Comparison of ENCODE assay signal across 8 mouse cellular contexts in the genomic region with DNA sequence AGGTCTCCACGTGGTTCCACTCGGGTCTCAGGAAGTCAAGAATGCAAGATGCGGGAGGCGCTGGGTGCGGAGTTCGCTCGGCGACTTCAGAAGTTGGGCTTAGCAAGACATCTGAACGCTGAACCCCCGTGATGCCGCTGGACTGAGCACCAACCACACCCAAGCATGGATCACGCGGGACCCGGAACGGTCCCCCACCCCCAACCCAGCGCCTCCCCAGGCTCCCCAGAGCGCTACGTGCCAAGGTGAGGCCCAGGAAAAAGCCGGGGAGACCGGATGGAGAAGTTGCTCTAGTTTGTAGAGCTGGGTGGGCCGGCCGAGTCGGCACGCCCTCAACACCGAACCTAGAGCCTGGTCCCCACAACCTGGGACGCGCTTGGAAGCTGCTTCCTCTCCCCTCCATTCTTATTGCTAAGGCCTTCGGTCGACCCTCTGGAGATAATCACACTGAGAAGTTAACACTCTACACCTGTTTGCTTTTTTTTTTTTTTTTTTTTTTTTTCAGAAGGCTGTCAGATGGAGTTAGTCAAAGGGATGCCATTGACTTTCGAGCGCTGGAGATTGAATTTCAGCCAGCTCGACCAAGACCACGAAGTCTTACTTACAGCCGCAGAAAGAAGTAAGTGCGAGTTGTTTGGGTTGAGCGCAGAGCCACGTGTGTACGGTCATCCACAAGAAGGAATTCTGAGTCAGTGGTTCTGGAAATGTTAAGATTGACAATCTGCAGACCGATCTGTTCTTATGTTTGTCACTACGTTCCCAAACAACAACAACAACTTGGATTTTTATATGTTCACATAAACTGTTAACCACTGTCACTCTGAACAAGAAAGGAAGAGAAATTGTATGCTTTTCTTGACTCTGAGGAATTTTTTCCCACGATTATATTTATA. TPM values are rescaled to one million over a fixed set of nuclear protein-coding genes. Genes with fewer than 3 reads are reported as not detected.
DNase-seq lines count a peak whose midpoint lies in the region; TF ChIP-seq lines count a peak whose summit lies in the region.

A gene (minus strand): TSS at position 627 of the 893 bp plus-strand sequence.

- peak within 1 kb of the TSS; percentile 70 to 98 for H3K4me3 ChIP-seq in MEL (ENCODE audit: control insufficient read depth in 1 of 2, insufficient read depth in 1 of 2, low read depth in 2 of 2, low read length in 2 of 2)
- peak within 1 kb of the TSS; percentile 37 for H3K4me3 ChIP-seq in embryonic fibroblast, embryonic 13.5 days (ENCODE audit: insufficient read depth, low read length)
- peak within 1 kb of the TSS; percentile 99 for H3K4me3 ChIP-seq in megakaryocyte, embryonic 14.5 days (replicated peaks)

- no peak for TF ChIP-seq CTCF in MEL (IDR thresholded peaks at IDR 0.05 in 2 of 3, conservative IDR thresholded peaks at IDR 0.05 in 1 of 3; ENCODE audit: control insufficient read depth in 1 of 3, insufficient read depth in 1 of 3, low read depth in 2 of 3, low read length in 3 of 3, poor library complexity in 1 of 3, severe bottlenecking in 1 of 3)
- TF ChIP-seq CTCF in embryonic fibroblast, embryonic 13.5 days (IDR thresholded peaks at IDR 0.05; ENCODE audit: borderline replicate concordance, insufficient read depth, low read length): no peak

- peaks cover 13 to 23% of the 10 kb centered on the region in 2 experiments for H3K4me1 ChIP-seq in MEL (ENCODE audit: control insufficient read depth in 1 of 2, insufficient read depth in 2 of 2, low read length in 2 of 2)
- no peaks in the 10 kb centered on the region; the same call in 1 of the 2 replicates for H3K4me1 ChIP-seq in embryonic fibroblast, embryonic 13.5 days (ENCODE audit: control insufficient read depth, insufficient read depth, low read length)
- peaks cover 57% of the 10 kb centered on the region for H3K4me1 ChIP-seq in megakaryocyte, embryonic 14.5 days

- intact Hi-C loops in heart, postnatal 10 days (cut with DNase I): loop anchor here (2.0 to 5.0 kb wide), 2 partner anchors 97 to 228 kb away; no protein-coding TSS in a partner anchor
- intact Hi-C loops in left cerebral cortex, postnatal 25 days (cut with DNase I): no loop called here

- peak within 1 kb of the TSS; percentile 89 for H3K9ac ChIP-seq in MEL (ENCODE audit: control insufficient read depth, low read depth, low read length, poor library complexity, severe bottlenecking)

- peaks cover 0 to 19% of the 10 kb centered on the region in 2 experiments; a peak in 2 of 4 replicates for H3K36me3 ChIP-seq in MEL (ENCODE audit: control insufficient read depth in 1 of 2, insufficient read depth in 2 of 2, low read length in 2 of 2)
- H3K36me3 ChIP-seq in megakaryocyte, embryonic 14.5 days (replicated peaks; ENCODE audit: low read length): peaks cover 14% of the 10 kb centered on the region

- H3K27ac ChIP-seq in MEL (ENCODE audit: control insufficient read depth, low read depth, low read length): peak within 1 kb of the TSS; percentile 80
- peak within 1 kb of the TSS; percentile 56 for H3K27ac ChIP-seq in embryonic fibroblast, embryonic 13.5 days (ENCODE audit: insufficient read depth, low read length)

- no peak; a peak in 1 of 4 replicates for TF ChIP-seq EP300 in MEL (IDR thresholded peaks at IDR 0.05; ENCODE audit: low read depth in 1 of 2, low read length in 2 of 2)

- no peaks in the 10 kb centered on the region for H3K27me3 ChIP-seq in MEL (ENCODE audit: control insufficient read depth in 1 of 2, insufficient read depth in 2 of 2, low read length in 2 of 2)
- H3K27me3 ChIP-seq in megakaryocyte, embryonic 14.5 days (replicated peaks): peaks cover 2% of the 10 kb centered on the region

- H3K9me3 ChIP-seq in MEL (replicated peaks; ENCODE audit: insufficient read depth, low read length): no peaks in the 10 kb centered on the region
- H3K9me3 ChIP-seq in megakaryocyte, embryonic 14.5 days: no peaks in the 10 kb centered on the region

- H3K79me2 ChIP-seq in MEL (ENCODE audit: control insufficient read depth, insufficient read depth, low read length, poor library complexity): peaks cover 35% of the 10 kb centered on the region

- peak in 1 of 2 experiments; percentile 26; a peak in 3 of 4 replicates for TF ChIP-seq POLR2A in MEL (IDR thresholded peaks at IDR 0.05; ENCODE audit: control insufficient read depth in 1 of 2, insufficient read depth in 1 of 2, low read depth in 1 of 2, low read length in 2 of 2, poor library complexity in 1 of 2)
- TF ChIP-seq POLR2A in embryonic fibroblast, embryonic 13.5 days (IDR thresholded peaks at IDR 0.05; ENCODE audit: low read depth, low read length): no peak

- no peak; the same call in 1 of the 2 replicates for TF ChIP-seq RAD21 in MEL (IDR thresholded peaks at IDR 0.05; ENCODE audit: low read depth, low read length)

- peak; percentile 80 for DNase-seq in CD4-positive helper T cell, adult 2 months (ENCODE audit: low read depth, low spot score)
- DNase-seq in MEL (ENCODE audit: low read depth, low spot score): peak; percentile 89
- peak; percentile 51 to 58 for DNase-seq in heart, postnatal 10 days
- no peak for DNase-seq in left cerebral cortex, postnatal 25 days (ENCODE audit: low spot score in 2 of 2)
- DNase-seq in thymus, postnatal 10 days (ENCODE audit: low spot score in 2 of 2): peak; percentile 56 to 62
- no peak for DNase-seq in cerebellum, postnatal 14 days

TF ChIP-seq in MEL, 35 proteins besides CTCF, POLR2A, EP300 and RAD21 (continues in another document):
- TF ChIP-seq CHD2 (IDR thresholded peaks at IDR 0.05; ENCODE audit: low read length) (no peak), USF1 (IDR thresholded peaks at IDR 0.05; ENCODE audit: low read depth, low read length) (peak; percentile 1; the same call in 1 of the 2 replicates), ETS1 (IDR thresholded peaks at IDR 0.05; ENCODE audit: low read depth, low read length) (peak; percentile 31; the same call in 1 of the 2 replicates), JUND (IDR thresholded peaks at IDR 0.05; ENCODE audit: low read depth, low read length) (no peak), UBTF (IDR thresholded peaks at IDR 0.05; ENCODE audit: borderline replicate concordance, insufficient read depth, low read depth, low read length) (no peak), E2F4 (IDR thresholded peaks at IDR 0.05; ENCODE audit: borderline replicate concordance, low read depth, low read length) (no peak), MAFK (IDR thresholded peaks at IDR 0.05; ENCODE audit: borderline replicate concordance, low read depth, low read length) (no peak), ZNF384 (IDR thresholded peaks at IDR 0.05; ENCODE audit: low read depth, low read length) (peak; percentile 90), USF2 (IDR thresholded peaks at IDR 0.05; ENCODE audit: borderline replicate concordance in 1 of 2, insufficient read depth in 1 of 2, low read depth in 1 of 2, low read length in 2 of 2) (no peak), MYB (IDR thresholded peaks at IDR 0.05; ENCODE audit: low read depth, low read length) (no peak), ZKSCAN1 (IDR thresholded peaks at IDR 0.05; ENCODE audit: low read depth, low read length) (no peak), RCOR1 (IDR thresholded peaks at IDR 0.05; ENCODE audit: low read depth, low read length) (no peak), ZC3H11A (IDR thresholded peaks at IDR 0.05; ENCODE audit: low read depth, low read length) (0 out of 2 replicates have a peak, but pooled peaks have one; percentile 9), TAL1 (IDR thresholded peaks at IDR 0.05; ENCODE audit: low read length) (no peak), NELFE (IDR thresholded peaks at IDR 0.05; ENCODE audit: low read depth, low read length) (no peak), TBP (IDR thresholded peaks at IDR 0.05; ENCODE audit: low read depth, low read length) (0 out of 2 replicates have a peak, but pooled peaks have one; percentile 27), NRF1 (IDR thresholded peaks at IDR 0.05; ENCODE audit: insufficient read depth, low read depth, low read length, poor library complexity, severe bottlenecking) (no peak), HCFC1 (IDR thresholded peaks at IDR 0.05; ENCODE audit: low read depth, low read length) (no peak), CHD1 (IDR thresholded peaks at IDR 0.05; ENCODE audit: low read depth, low read length) (no peak), MYC (IDR thresholded peaks at IDR 0.05; ENCODE audit: low read depth, low read length) (peak; percentile 8; the same call in 1 of the 2 replicates), KAT2A (conservative IDR thresholded peaks at IDR 0.05; ENCODE audit: low read depth, low read length) (no peak), SIN3A (IDR thresholded peaks at IDR 0.05; ENCODE audit: low read length) (no peak), MXI1 (IDR thresholded peaks at IDR 0.05; ENCODE audit: low read depth, low read length) (no peak; the same call in none of the 2 replicates), MEF2A (IDR thresholded peaks at IDR 0.05; ENCODE audit: extremely low read depth, insufficient replicate concordance, low read depth, low read length, poor library complexity, severe bottlenecking) (no peak), MAZ (IDR thresholded peaks at IDR 0.05; ENCODE audit: low read depth, low read length) (peak; percentile 41; the same call in 1 of the 2 replicates), GABPA (IDR thresholded peaks at IDR 0.05; ENCODE audit: low read depth, low read length) (no peak), ZMIZ1 (IDR thresholded peaks at IDR 0.05; ENCODE audit: low read depth, low read length) (peak; percentile 2; the same call in 1 of the 2 replicates), POLR2AphosphoS2 (IDR thresholded peaks at IDR 0.05; ENCODE audit: low read length) (no peak), POLR2AphosphoS5 (IDR thresholded peaks at IDR 0.05; ENCODE audit: borderline replicate concordance, low read depth, low read length) (no peak), MAX (IDR thresholded peaks at IDR 0.05; ENCODE audit: low read length) (peak; percentile 23; the same call in 1 of the 2 replicates), BHLHE40 (IDR thresholded peaks at IDR 0.05; ENCODE audit: borderline replicate concordance, low read depth, low read length) (no peak), SMC3 (IDR thresholded peaks at IDR 0.05; ENCODE audit: low read depth, low read length) (no peak), TCF12 (IDR thresholded peaks at IDR 0.05; ENCODE audit: low read depth, low read length) (peak; percentile 40; the same call in 1 of the 2 replicates)

RNA-seq across cellular contexts. Expression of the gene that starts here (rescaled TPM):
- 36.7 and 36.8 TPM in 2 replicates for total RNA-seq in MEL (2012; rRNA removed)
- polyA plus RNA-seq in MEL (2012; ENCODE audit: insufficient read depth in 1 of 2, insufficient read length in 2 of 2, low read depth in 1 of 2, low replicate concordance in 2 of 2, missing spikeins in 1 of 2): 10 to 100 TPM in 1 of 2 experiments, not detected in 1; 66.4 TPM
- 3.8 and 10.1 TPM in 2 replicates for polyA plus RNA-seq in embryonic fibroblast, embryonic 13.5 days (2011; ENCODE audit: insufficient read length, low read depth, missing spikeins)
- total RNA-seq in heart, postnatal 10 days (2021): 1 to 10 TPM; 6.5 to 8.3 TPM
- total RNA-seq in left cerebral cortex, postnatal 25 days (2021): 10 to 100 TPM; 14.0 to 15.2 TPM
- 6.1 TPM in 1 of 2 replicates, not detected in the other for polyA plus RNA-seq in megakaryocyte, embryonic 14.5 days (2012; ENCODE audit: insufficient read depth, low replicate concordance)

Comparison
In these comparisons a context has a peak if more than half of its experiments do, and no peak if none do; other contexts are left out.
1. DNase-seq: peak in CD4-positive helper T cell, adult 2 months (single experiment), MEL (single experiment), heart, postnatal 10 days (2 of 2) and thymus, postnatal 10 days (2 of 2); none in left cerebral cortex, postnatal 25 days (0 of 2) and cerebellum, postnatal 14 days (0 of 2).
2. H3K4me3 ChIP-seq: peak in every context shown above with its lines; median percentile 99 in megakaryocyte, embryonic 14.5 days; 84 in MEL; 37 in embryonic fibroblast, embryonic 13.5 days.